Mouse (Mus musculus): ENCODE measurements around the gene Nf1.

Nf1 gene

DNA sequence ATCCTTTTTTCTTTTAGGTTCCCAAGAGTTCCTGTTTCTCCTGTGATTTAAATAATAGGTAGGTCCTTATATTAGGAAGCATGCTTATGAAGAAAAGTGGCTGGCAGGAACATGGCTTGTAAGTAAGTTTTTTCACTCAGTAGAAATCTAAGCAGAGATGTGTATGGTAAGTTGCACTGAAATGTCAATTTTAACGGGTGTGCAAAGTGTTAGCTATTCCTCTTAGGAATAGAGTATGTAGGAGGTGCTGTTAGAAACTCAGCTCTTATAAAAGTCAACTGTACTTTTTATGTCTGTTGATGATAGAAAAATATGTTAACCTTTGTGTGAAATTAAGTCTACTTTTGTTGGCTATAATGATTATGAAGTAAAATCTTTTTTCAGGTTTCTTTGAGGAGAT lies 128.6 kb downstream of the Nf1 start:
- DNase-seq (ENCODE audit: low read depth) = no peak

- DNase-seq (ENCODE audit: low read depth) = no peak
Measured at GRCm38 (mm10) chr11:79483392-79483791, 143.9 kb downstream of the Nf1 start.

DNA sequence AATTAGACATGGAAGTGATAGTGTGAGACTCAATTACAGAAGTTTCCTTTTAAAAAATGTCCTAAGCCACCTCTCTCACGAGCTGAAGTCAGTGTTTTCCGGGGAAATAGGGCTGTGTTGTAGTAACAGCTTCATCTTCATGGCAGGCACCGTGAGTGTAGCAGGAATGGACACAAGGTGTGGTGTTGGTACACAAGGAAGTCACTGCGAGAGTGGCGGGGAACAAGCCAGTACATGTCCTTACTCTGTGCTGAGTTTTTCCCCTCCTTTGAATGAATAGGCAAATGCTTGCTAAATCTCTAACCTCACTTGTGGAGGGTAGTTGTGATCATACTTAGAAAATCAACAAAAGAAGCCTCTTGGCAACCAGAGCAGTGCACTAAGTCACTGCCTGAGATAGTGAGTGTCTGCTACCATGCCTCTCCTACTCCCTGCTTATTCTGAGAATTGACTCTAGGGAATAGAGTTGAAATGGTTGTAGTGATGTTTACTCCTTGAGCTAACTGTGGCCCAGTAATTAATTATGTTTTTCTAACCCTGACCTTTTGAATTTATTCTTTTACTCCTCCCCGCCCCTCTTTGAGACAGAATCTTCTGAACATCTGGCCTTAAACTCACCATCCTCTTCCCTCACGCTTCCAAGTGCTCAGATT lies 144.5 kb downstream of the Nf1 start:
- no peak for DNase-seq (ENCODE audit: low read depth)

GRCm38 (mm10) chr11:79484721-79485120 lies 145.2 kb downstream of the Nf1 start:
- no peak for DNase-seq (ENCODE audit: low read depth)

- no peak for DNase-seq (ENCODE audit: low read depth)
Measured at GRCm38 (mm10) chr11:79494976-79495800, 155.7 kb downstream of the Nf1 start.

GRCm38 (mm10) chr11:79502917-79503316 lies 163.4 kb downstream of the Nf1 start:
- DNase-seq (ENCODE audit: low read depth) = no peak

DNA sequence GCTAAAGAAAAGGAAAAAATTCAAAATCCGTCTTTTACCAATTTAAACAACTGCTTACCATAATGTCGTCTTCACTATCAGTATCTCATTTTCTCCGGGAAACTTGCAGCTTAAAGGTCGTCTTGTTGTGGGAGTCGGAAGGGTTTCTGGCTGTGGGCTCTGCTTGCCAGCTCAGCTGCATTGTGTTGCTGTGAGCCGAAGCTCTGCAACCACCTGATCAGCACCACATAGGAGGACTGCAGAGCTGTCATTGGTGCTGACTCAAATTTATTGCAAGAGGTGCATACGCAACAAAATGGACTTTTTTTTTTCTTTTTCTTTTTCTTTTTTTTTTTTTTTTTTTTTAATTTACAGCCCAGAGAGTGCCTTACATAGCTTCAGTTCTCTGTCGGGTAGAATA lies 164.4 kb downstream of the Nf1 start, which contains the start of gene Omg:
Omg (minus strand) TSS at position 240 of the 400 bp plus-strand sequence.
- no peak for DNase-seq (ENCODE audit: low read depth)

- DNase-seq (ENCODE audit: low read depth) = no peak
Measured at GRCm38 (mm10) chr11:79504506-79504905, 165.0 kb downstream of the Nf1 start.

DNA sequence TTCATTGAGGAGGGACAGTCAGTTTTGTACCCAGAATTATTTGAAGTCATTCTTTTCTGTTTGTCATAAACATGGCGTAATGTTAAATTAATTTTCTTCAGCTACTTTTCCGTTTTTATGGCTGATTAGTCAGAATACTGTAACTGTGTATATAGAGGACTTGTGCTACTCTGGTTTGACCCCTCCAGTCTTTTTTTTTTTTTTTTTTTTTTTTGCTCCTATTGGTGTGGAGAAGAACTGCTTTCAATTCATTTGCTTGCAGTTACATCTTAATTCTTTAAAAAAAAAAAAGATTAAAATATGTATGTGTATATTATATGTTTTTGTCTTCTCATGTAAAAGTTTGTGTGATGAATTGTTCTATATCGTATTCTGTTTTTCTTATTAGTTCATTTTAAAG lies 172.5 kb downstream of the Nf1 start:
- no peak for DNase-seq (ENCODE audit: low read depth)

DNA sequence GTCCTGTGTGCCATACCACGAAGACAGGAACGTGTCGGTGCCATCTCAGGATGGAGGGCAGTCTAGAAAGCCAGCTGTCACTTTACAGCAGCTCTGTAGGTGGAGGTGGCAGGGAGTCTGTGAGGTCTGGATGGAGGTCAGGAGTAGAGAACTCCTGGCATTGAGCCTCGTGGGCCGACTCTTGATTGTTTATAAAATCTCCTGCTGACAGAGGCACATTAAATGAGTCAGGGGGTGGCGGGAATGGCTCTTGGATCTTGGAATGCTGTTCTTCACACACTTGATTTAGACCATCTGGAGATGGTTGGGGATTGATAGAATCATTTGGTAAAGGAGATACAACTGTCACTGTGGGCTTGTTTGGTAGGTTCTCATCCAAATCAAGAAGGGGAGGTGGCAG lies 175.8 kb downstream of the Nf1 start:
- DNase-seq (ENCODE audit: low read depth) = no peak

DNA sequence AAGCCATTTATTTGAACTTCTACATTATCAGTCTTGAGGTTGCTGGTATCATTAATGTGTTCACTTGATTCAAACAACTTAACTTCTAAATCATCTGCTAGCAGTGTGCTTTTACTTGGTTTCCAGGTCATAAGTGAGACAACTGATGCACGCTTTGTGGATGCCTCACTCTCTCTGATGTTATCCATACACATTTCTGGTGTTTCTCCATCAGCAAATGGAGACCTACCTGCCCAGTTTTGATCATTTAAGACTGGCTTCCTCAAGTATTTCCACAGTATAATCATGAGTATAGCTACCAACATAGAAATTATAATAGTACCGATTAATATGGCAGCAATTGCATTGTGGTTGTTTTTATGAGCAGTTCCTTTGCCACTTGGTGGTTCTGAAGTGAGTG lies 176.3 kb downstream of the Nf1 start:
- DNase-seq (ENCODE audit: low read depth) = no peak

- DNase-seq (ENCODE audit: low read depth) = no peak
Measured at GRCm38 (mm10) chr11:79519299-79519698, 179.8 kb downstream of the Nf1 start.

DNA sequence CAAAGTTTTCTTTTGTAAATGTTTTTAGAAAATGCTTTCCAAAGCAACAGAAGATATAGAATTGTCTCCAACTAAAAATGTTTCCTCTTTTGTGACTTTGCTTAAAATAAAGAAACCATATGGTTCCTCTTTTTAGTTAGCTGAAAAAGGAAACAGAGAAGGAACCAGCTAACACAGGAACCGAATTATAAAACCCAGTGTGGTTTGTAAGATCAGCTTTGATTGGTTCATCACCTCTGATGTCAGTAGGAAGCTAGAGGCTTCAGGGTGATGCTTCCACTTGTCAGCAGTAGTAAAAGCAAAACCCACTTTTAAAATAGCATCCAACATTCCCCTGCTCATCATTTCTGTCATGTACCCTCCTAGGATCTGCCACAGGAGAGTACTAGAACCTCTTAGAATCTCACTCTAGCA lies 180.4 kb downstream of the Nf1 start:
- DNase-seq (ENCODE audit: low read depth) = no peak

GRCm38 (mm10) chr11:79520772-79521171 lies 181.3 kb downstream of the Nf1 start:
- DNase-seq (ENCODE audit: low read depth) = no peak

DNA sequence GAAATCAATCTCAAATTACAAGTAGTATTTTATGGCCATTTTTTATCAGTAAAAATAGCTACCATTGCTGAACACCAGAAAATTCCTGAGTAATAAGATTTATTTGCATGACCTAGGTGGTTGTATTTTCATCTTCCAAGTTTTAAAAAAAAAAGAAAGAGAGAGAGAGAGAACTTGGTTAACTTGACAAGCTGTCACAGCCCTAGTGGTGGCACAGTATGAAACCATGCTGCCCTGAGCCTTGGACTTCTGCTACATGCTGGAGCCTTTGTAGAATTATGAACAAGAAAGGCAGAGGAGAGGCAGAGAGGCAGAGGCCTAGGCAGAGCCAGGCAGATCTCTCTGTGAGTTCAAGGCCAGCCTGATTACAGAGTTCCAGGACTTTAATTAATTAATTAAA lies 182.4 kb downstream of the Nf1 start:
- no peak for DNase-seq (ENCODE audit: low read depth)

- DNase-seq (ENCODE audit: low read depth) = no peak
Measured at GRCm38 (mm10) chr11:79522944-79523343, 183.5 kb downstream of the Nf1 start.

- no peak for DNase-seq (ENCODE audit: low read depth)
Measured at GRCm38 (mm10) chr11:79523560-79524309, 184.2 kb downstream of the Nf1 start, which contains the start of gene Evi2b. Evi2b (minus strand) TSS chr11:79523762.

GRCm38 (mm10) chr11:79524310-79524575 lies 184.8 kb downstream of the Nf1 start:
- DNase-seq (ENCODE audit: low read depth) = no peak

DNA sequence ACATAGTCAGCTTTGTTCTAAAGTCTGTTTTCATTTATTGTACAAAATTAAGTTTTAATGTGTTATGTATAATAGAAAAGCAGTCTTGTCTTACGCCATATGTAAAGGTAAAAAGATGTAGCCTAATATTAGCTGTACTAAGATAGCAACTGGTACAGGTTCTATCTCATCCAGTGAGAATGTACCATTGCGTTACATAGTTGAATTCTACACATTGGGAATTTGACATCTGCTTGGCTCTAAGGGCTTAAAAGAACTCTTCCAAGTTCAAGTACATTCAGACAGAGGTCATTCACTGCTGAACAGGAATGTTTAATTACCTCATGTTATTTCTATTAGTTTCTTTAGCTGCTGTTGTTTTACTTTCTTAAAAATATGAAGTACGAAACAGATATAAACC lies 187.1 kb downstream of the Nf1 start:
- no peak for DNase-seq (ENCODE audit: low read depth)

DNA sequence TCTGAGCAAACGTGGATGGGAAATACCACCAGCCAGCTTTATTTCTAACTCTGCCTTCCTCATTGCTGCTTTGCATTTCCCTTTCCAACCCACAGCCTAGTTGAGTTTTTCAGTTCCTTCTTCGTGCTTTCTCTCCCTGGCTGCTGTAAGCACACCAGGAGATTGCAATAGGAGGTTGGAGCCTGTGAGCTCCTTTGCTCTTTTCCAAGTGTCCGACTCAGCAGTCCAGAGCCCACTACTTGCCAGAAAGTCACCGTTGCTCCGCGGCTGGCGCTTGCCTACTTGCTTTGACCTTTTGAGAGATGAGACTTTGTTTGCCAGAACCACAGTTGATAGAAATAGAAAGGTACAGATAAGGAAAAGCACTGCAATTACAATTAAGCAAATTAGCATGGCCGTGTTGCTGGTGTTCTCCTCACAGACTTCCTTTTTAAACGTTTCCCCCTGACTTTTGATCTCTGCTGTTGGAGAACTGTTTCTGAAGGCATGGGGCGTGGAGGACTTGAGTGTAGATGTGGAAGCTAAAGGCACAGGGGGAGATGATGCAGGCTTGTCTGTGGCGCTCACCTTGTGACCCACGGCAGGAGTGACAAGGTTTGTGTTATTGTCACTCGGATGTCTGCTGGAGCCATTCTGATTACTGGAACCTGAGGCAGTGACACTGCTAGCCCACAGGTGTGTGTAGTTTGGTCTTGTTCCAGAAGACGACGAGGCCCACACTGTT lies 187.7 kb downstream of the Nf1 start:
- no peak for DNase-seq (ENCODE audit: low read depth)

- no peak for DNase-seq (ENCODE audit: low read depth)
Measured at GRCm38 (mm10) chr11:79527739-79528384, 188.4 kb downstream of the Nf1 start.

GRCm38 (mm10) chr11:79528601-79529000 lies 189.1 kb downstream of the Nf1 start:
- no peak for DNase-seq (ENCODE audit: low read depth)
